Comparison of ENCODE assay signal across 8 mouse cellular contexts in genomic region chr4:46601258-46601843, GRCm38 (mm10). TPM values are rescaled to one million over a fixed set of nuclear protein-coding genes. Genes with fewer than 3 reads are reported as not detected.
DNase-seq lines count a peak whose midpoint lies in the region; TF ChIP-seq lines count a peak whose summit lies in the region.

No protein-coding gene starts in this region.

- H3K9me3 ChIP-seq in embryonic facial prominence, embryonic 10.5 days = no peaks in the 10 kb centered on the region

- peak; percentile 36 to 43 for DNase-seq in lung, adult 18-20 months
- no peak for DNase-seq in lung, postnatal 25 days (ENCODE audit: low spot score)
- DNase-seq in brain, embryonic 14.5 days (ENCODE audit: low read depth) = peak; percentile 22
- DNase-seq in embryonic facial prominence, embryonic 10.5 days (ENCODE audit: low spot score) = peak; percentile 61
- DNase-seq in induced T-regulatory cell, adult 2 months (ENCODE audit: low read depth) = peak; percentile 62
- peak; percentile 21 for DNase-seq in lung, postnatal 10 days
- no peak for DNase-seq in thymus, postnatal 0 days (ENCODE audit: low spot score)

- under 1% methylated on average over 52 of the region's 52 CpGs for WGBS in embryonic facial prominence, embryonic 10.5 days
- under 1% methylated on average over 42 of the region's 52 CpGs for WGBS in small intestine, adult 2 months

- H3K36me3 ChIP-seq in embryonic facial prominence, embryonic 10.5 days (replicated peaks) = no peaks in the 10 kb centered on the region
- H3K36me3 ChIP-seq in small intestine, adult 2 months (ENCODE audit: control insufficient read depth, insufficient read depth, low read length) = peaks cover 3% of the 10 kb centered on the region

- peak overlapping the region; percentile 75 for H3K27ac ChIP-seq in embryonic facial prominence, embryonic 10.5 days (replicated peaks)
- H3K27ac ChIP-seq in small intestine, adult 2 months (ENCODE audit: insufficient read depth, low read depth, low read length) = peak overlapping the region; percentile 85

- peaks cover 92% of the 10 kb centered on the region for H3K27me3 ChIP-seq in embryonic facial prominence, embryonic 10.5 days (replicated peaks; ENCODE audit: low read depth, poor library complexity, severe bottlenecking)
- H3K27me3 ChIP-seq in small intestine, adult 2 months (ENCODE audit: control insufficient read depth, insufficient read depth, low read length) = no peaks in the 10 kb centered on the region

- H3K4me3 ChIP-seq in embryonic facial prominence, embryonic 10.5 days = peak overlapping the region; percentile 68
- peak overlapping the region; percentile 81 for H3K4me3 ChIP-seq in small intestine, adult 2 months (ENCODE audit: low read depth, low read length)

- TF ChIP-seq CTCF in brain, embryonic 14.5 days (IDR thresholded peaks at IDR 0.05; ENCODE audit: borderline replicate concordance, extremely low read depth, insufficient read depth, insufficient read length) = no peak
- no peak for TF ChIP-seq CTCF in small intestine, adult 2 months (IDR thresholded peaks at IDR 0.05; ENCODE audit: extremely low read depth, insufficient read length, insufficient replicate concordance, low read depth, low read length)

- peaks cover 39% of the 10 kb centered on the region for H3K4me1 ChIP-seq in embryonic facial prominence, embryonic 10.5 days
- H3K4me1 ChIP-seq in small intestine, adult 2 months (ENCODE audit: control insufficient read depth, insufficient read depth, insufficient read length, low read length) = peaks cover 12% of the 10 kb centered on the region

- no peak for TF ChIP-seq POLR2A in brain, embryonic 14.5 days (IDR thresholded peaks at IDR 0.05; ENCODE audit: borderline replicate concordance, extremely low read depth, insufficient read depth, insufficient read length, poor library complexity, severe bottlenecking)
- TF ChIP-seq POLR2A in small intestine, adult 2 months (IDR thresholded peaks at IDR 0.05; ENCODE audit: low read depth, low read length) = no peak

RNA-seq across cellular contexts. Expression of gene Coro2a, which starts 0.7 kb away (rescaled TPM):
- 7.7 and 13.2 TPM in 2 replicates for polyA plus RNA-seq in brain, embryonic 14.5 days (2012; rRNA removed)
- polyA plus RNA-seq in embryonic facial prominence, embryonic 10.5 days (2016; fragmentation: Nextera tagmentation; extraction: Ambion mirVana) = 7.1 and 8.5 TPM in 2 replicates
- 104 and 312 TPM in 2 replicates for polyA plus RNA-seq in small intestine, adult 2 months (2012; rRNA removed)
- 12.2 and 14.5 TPM in 2 replicates for polyA plus RNA-seq in thymus, postnatal 0 days (2015; fragmentation: Nextera tagmentation; extraction: Ambion mirVana)

RNA-seq across cellular contexts. Expression of gene Tbc1d2, which starts 48.7 kb away (rescaled TPM):
- 1.3 and 1.4 TPM in 2 replicates for polyA plus RNA-seq in brain, embryonic 14.5 days (2012; rRNA removed)
- polyA plus RNA-seq in embryonic facial prominence, embryonic 10.5 days (2016; fragmentation: Nextera tagmentation; extraction: Ambion mirVana) = 2.3 TPM in 2 replicates
- polyA plus RNA-seq in small intestine, adult 2 months (2012; rRNA removed) = 3.7 and 6.8 TPM in 2 replicates
- polyA plus RNA-seq in thymus, postnatal 0 days (2015; fragmentation: Nextera tagmentation; extraction: Ambion mirVana) = 2.1 and 2.2 TPM in 2 replicates

Comparison
In these comparisons a context has a peak if more than half of its experiments do, and no peak if none do; other contexts are left out.
1. DNase-seq: peak in lung, adult 18-20 months (2 of 2), brain, embryonic 14.5 days (single experiment), embryonic facial prominence, embryonic 10.5 days (single experiment), induced T-regulatory cell, adult 2 months (single experiment) and lung, postnatal 10 days (single experiment); none in lung, postnatal 25 days (single experiment) and thymus, postnatal 0 days (single experiment).